In the genomic region with DNA sequence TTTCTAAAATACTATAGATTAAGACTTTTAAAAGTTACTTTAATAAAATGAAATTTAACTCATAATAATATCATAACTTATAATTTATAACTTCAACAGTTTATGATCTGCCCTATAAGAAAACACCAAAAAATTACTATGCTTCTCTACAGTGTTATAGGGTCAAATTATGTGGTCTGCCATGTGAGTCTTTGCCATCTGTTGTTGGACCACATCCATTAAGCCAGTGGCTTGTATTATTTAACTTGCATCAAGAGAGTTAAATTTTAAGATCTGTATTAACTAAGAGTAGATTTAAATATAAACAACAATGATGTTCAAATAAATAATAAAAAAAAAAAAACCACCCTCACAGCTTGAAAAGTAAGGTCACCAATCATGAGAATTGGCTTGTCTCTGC, we compare ENCODE assay signal across 16 mouse cellular contexts.
"Had no signal": no experiment of that assay in that cellular context is flagged by ENCODE, and none has a peak within 500 bp of the region (broad histone marks: within the 10 kb centered on the region; RNA-seq: fewer than 3 reads in every experiment).

No protein-coding gene starts in this region.

- H3K27ac ChIP-seq: neural tube, embryonic 13.5 days; neural tube, embryonic 15.5 days; stomach, embryonic 15.5 days; stomach, postnatal 0 days had no signal

- DNase-seq: retina, postnatal 1 day; right cerebral cortex, adult 18-20 months; right cerebral cortex, postnatal 14 days; right cerebral cortex, postnatal 25 days; right cerebral cortex, postnatal 4 days; spleen, adult 18-20 months; thymus, adult 18-20 months; thymus, adult 2 months; thymus, postnatal 14 days; thymus, postnatal 25 days; thymus, postnatal 36 days; thymus, postnatal 4 days had no signal

- H3K27me3 ChIP-seq: neural tube, embryonic 13.5 days; neural tube, embryonic 15.5 days; stomach, embryonic 15.5 days had no signal

- H3K4me3 ChIP-seq: neural tube, embryonic 13.5 days; neural tube, embryonic 15.5 days; stomach, embryonic 15.5 days had no signal

- H3K4me1 ChIP-seq: neural tube, embryonic 13.5 days; neural tube, embryonic 15.5 days; stomach, embryonic 15.5 days had no signal
